Mouse (Mus musculus) inflammation-experienced regulatory T-cells, adult 16 weeks (primary cell): ENCODE measurements around the gene Spout1. TPM values are rescaled to one million over a fixed set of nuclear protein-coding genes. Genes with fewer than 3 reads are reported as not detected.

Experiments
- polyA plus RNA-seq: library from polyadenylated mRNA; unstranded; fragments of 100-300 nt; shearing (Covaris generic); gene quantifications from one replicate; pipeline ENCODE4 v1.2.1, GENCODE M21; 2017

Gene Spout1
- polyA plus RNA-seq: 47.6 TPM

GRCm38 (mm10) chr2:30177700-30178675 is at the start of gene Spout1:
TSS of gene Spout1 (minus strand) at chr2:30178459.

DNA sequence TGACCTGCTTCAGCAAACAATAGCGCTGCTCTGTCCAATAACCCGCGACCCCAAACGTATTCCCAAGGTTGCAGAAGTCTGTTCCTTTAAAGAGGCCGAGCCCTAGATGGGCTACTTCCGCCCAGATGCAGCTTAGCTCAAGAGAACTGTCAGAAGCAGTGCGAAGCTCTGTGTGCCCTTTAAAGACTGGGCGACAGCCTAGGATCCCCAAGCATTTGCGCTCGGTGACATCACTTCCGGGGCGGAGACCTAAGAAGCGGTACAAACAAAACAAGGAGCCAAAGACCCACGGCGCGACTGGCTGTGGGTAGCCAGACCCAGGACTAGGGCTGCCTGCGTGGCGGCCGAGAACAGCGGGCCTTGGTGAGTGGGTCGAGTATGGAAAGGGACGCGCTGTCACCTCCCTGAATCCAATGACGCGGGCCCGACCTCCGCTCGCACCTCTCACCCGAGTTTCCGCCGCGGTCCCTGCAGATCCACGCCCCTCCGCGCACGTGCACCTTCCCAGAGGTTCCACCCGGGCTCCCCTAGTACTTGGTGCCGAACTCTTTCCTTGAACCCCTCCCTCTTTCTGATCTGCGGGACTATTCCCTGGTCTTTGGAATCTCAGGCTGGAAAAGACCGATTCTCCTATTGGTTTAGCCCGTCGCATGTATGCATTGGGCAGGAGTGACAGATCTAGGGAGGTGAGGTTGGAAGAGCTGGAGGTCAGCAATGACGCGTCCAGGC is 27.5 kb upstream of the Spout1 start, which contains the start of gene Kyat1:
Gene Kyat1, minus strand, starts transcription at position 219 of the 729 bp plus-strand sequence.

GRCm38 (mm10) chr2:30171371-30171996 is 6.8 kb downstream of the Spout1 start, which contains the start of gene Endog:
TSS of gene Endog (plus strand) at chr2:30171493.

DNA sequence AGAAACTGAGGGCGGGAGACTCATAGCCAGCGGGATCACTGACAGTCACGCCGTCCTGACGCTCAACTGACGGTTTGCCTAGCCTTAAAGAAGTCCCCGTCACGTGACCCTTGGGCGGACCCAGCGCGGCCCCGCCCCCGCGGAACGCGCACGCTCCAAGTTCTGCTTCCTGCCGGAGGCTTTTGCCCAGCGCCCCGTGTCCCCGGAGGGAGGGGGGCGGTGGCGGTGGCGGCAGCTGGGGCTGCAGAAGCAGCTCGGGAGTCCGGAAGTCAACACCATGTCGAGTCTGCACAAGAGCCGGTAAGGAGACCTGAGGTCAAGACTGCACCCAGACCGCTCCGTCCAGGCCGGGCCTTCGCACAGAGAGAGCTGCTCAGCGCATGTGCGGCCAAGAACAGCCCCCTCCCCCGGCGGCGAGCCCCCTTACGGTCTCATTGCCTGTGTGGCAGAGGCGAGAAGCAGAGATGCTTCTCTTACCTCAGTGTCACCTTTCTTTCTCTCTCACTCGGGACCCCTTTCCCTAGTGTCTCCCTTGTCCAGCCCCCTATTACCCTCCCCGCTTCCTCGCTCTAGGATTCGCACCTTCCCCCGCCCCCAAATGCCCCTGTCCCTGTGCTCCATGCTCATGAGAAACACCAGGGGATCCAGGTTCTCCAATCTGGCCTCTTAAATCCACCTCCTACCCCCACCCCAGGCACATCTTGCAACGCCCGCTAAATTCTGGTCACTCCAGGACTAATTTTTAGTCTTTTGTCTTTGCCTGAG is 44.5 kb downstream of the Spout1 start, which contains the start of gene Tbc1d13:
Gene Tbc1d13, plus strand, starts transcription at position 134 of the 765 bp plus-strand sequence.

DNA sequence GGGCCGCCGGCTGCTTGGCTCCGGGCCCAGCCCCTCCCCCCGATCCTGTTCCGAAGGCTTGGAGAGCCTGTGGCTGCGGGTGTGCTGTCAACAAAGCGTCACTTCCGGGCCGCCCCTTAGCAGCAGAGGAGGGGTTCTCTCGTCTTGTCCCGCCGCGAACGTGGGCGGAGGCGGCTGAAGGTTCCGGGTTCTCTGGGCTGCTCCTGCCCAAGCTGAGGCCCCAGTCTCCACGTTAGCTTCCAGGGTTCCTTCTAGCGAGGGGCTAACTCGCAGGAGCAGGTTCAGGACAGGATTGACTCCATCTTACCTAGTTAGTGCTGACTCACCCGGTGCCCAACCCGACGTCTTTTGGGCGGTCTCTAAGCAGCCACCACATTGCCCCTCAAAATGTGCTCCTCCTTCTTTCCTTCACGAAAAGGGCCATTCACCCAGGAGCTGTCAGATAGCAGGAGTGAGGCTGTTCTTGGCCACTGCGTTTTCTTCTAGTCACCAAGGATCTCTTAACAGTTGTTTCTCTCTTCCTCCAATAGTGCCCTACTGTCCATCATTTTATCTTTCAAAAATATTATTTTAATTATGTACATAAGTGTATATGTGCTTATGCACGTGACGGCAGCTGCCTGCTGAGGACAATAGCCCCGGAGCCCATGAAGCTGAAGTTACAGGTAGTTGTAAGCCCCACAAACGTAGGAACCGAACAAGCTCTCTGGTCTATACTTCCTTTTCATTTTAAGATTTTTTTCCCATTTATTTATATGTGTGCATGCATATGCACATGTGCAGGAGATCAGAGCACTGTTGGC is 53.6 kb downstream of the Spout1 start, which contains the start of gene Zer1:
Gene Zer1, minus strand, starts transcription at position 114 of the 803 bp plus-strand sequence.

Other genes with a start within 250 kb of the Spout1 start
- gene Gle1, start 243.0 kb downstream of the Spout1 start, polyA plus RNA-seq: 84.5 TPM
- 124 TPM for gene Sptan1, start 212.9 kb downstream of the Spout1 start, polyA plus RNA-seq
- gene Wdr34, start 129.6 kb downstream of the Spout1 start, polyA plus RNA-seq: 1.7 TPM
- 141 TPM for gene Set, start 121.1 kb downstream of the Spout1 start, polyA plus RNA-seq
- gene Pkn3, start 100.8 kb downstream of the Spout1 start, polyA plus RNA-seq: 2.5 TPM
- gene Zdhhc12, start 84.8 kb downstream of the Spout1 start, polyA plus RNA-seq: 32.3 TPM
- gene Zer1, start 53.9 kb downstream of the Spout1 start, polyA plus RNA-seq: 37.3 TPM
- gene Tbc1d13, start 44.7 kb downstream of the Spout1 start, polyA plus RNA-seq: 8.8 TPM
- gene Endog, start 7.0 kb downstream of the Spout1 start, polyA plus RNA-seq: 2.6 TPM
- gene Kyat1, start 27.4 kb upstream of the Spout1 start, polyA plus RNA-seq: 11.9 TPM
- gene Lrrc8a, start 59.3 kb upstream of the Spout1 start, polyA plus RNA-seq: 6.4 TPM
- gene Gm28035, start 62.1 kb upstream of the Spout1 start, polyA plus RNA-seq: 1.6 TPM
- gene Phyhd1, start 87.7 kb upstream of the Spout1 start, polyA plus RNA-seq: 4.7 TPM
- gene Gm28038, start 102.6 kb upstream of the Spout1 start, polyA plus RNA-seq: not detected
- 19.2 TPM for gene Dolk, start 107.9 kb upstream of the Spout1 start, polyA plus RNA-seq
- gene Nup188, start 107.9 kb upstream of the Spout1 start, polyA plus RNA-seq: 25.2 TPM
- 145 TPM for gene Sh3glb2, start 180.9 kb upstream of the Spout1 start, polyA plus RNA-seq
- 16.8 TPM for gene Miga2, start 185.8 kb upstream of the Spout1 start, polyA plus RNA-seq
- 39.1 TPM for gene Dolpp1, start 213.8 kb upstream of the Spout1 start, polyA plus RNA-seq
- gene Crat, start 237.4 kb upstream of the Spout1 start, polyA plus RNA-seq: 7.4 TPM
- gene Ptpa, start 237.6 kb upstream of the Spout1 start, polyA plus RNA-seq: 137 TPM